Mouse (Mus musculus): ENCODE measurements around the gene Pard3.

- no peak for TF ChIP-seq CTCF (IDR thresholded peaks at IDR 0.05; ENCODE audit: low read depth)
- peak; percentile 57 for TF ChIP-seq EP300 (IDR thresholded peaks at IDR 0.05; ENCODE audit: low read depth)
These were observed 499.9 kb downstream of the Pard3 start for GRCm38 (mm10) chr8:127563634-127564033.
